Mouse (Mus musculus) frontal cortex, adult (tissue): ENCODE measurements at regions not wholly inside any gene's neighbourhood (a gene's known extent, or its start where the extent isn't known, plus 50 kb on each side); places are given as distances from the start of the nearest gene placed in this dataset.

Source experiments
- ATAC-seq: cut with Nextera tagmentation; 2 replicates; pipeline ENCODE4 v1.9.2; 2017; ENCODE audit warnings: mild to moderate bottlenecking, moderate library complexity, mixed read lengths; ENCODE audit not compliant: low TSS enrichment

DNA sequence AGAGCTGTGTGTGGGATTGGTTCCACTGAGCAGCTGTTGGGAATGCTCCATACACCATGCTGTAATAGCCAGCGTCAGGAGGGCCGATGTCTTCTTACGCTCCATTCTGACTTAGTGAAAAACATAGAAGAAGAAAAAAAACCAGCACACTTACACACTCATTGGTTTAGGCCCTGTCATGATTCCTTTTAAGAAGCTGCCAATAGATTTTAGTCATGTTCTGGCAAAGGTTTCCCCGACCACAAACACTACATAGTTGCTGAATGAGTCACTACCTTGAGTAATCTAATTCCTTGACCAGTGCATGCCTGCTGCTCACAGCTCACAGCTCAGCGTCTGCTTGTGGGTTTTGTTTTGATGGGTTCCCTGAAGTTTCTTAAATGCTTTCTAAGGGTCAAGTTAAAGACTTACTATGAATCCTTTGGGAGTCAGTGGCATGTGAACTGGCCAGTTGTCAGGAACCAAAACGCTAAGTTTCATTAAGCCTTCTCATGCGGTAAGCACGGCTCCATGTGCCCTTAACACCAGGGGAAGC lies 58.8 kb upstream of the Bach2 start:
- peak; percentile 52; the same call in 1 of the 2 replicates for ATAC-seq

DNA sequence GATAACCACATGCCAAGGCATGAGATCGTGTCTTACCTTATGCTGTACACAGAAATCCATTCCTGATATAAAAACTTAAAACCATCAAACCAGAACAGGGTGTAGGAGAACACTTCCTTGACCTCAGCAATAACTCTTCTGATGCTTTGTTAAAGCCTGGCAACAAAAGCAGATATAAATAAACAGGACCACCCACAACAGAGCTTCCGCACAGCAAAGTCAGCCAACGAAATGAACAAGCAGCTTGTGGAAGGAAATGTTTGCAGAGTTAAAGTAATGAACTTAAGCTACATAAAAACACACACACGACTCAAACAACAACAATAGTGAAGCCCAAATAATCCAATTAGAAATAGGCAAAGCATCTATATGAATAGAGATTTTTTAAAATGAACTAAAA lies 54.8 kb upstream of the Bach2 start:
- ATAC-seq, result no peak

GRCm38 (mm10) chr4:32185986-32186385 lies 52.6 kb upstream of the Bach2 start:
- no peak for ATAC-seq

DNA sequence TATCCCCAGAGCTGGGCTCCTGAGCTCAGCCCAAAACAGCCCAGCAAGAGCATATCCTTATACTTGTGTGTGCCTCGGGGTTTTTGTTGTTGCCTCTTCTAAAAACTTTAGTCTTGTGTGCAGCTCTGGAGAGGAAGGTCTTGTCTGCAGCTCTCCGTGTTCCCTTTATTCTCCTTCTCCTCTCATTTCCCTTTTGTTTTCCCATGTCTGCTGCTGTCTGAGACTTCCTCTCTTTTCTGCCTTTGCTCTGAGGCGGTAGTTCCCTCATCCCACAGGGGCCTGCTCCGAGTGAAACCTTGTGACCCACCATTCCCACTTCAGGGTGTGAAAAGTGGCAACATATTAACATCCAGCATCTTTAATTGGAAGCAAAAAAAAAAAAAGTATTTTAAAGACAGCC lies 51.5 kb upstream of the Bach2 start:
- no peak for ATAC-seq

DNA sequence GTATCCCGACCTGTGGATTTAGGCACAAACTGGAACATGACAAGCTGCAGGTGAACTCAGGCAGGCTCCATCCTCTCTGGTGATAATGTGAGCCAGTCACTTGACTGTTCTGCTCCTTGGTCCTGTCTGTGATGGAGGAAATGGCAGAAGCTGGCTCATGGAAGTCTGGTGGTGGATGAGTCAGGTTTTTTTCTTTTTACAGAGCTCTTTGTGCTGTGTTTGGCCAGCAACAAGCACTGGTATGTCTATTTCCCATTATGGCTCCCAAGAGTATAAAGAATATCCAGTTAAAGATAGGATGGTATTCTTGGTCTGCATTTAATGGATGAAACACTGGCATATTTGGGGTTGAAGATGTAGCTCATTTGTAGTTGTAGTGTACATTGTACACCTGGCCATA lies 50.5 kb upstream of the Bach2 start:
- no peak for ATAC-seq

DNA sequence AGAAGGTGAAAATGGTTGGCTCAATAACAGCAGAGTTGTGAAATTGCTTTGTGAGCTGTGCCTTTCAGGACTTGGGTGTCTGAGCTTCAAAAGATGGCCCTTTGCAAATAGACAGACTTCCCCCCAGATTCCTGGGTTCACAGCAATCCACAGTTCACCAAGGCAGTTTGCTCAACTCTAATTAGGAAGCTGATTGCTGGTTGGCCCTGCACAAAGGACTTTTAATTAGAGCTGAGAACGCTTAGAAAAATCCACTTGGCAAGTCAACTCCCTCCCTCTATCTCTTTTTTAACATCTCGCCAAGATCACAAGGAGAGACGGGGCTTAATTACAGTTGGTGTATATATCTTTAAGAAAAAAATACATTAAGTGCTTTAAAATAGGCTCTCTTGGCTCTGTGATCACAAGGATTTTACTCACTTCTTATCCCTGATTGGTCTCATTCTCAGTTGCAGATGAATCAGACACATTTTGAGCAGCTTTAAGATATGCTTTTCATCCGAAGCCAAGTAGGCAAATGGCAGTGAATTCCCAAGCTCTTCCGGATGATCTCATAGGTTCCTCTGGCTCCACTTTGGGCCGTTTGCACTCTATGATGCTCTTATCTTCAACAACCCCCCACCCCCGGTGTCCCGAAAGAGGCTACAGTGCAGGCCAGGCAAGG lies 49.7 kb upstream of the Bach2 start:
- peak; percentile 93 for ATAC-seq
